Mouse (Mus musculus) neural tube, embryonic 12.5 days (tissue): ENCODE measurements at regions not wholly inside any gene's neighbourhood (a gene's known extent, or its start where the extent isn't known, plus 50 kb on each side); places are given as distances from the start of the nearest gene placed in this dataset.

Experiments used
- ATAC-seq: fragments of 200-750 bp; cut with Nextera tagmentation; 2 replicates; pipeline ENCODE4 v1.8.0; 2017; ENCODE audit warnings: low read depth, mild to moderate bottlenecking, moderate TSS enrichment, moderate library complexity; ENCODE audit not compliant: low FRiP score
- H3K27ac ChIP-seq: fragments of 300-500 bp; sonication (generic); 2 replicates; pipeline ENCODE4 v1.5.1; 2016
- H3K27me3 ChIP-seq: fragments of 300-500 bp; sonication (generic); replicated peaks from 2 replicates; pipeline ENCODE4 v1.6.1; 2016; ENCODE audit warnings: mild to moderate bottlenecking
- H3K36me3 ChIP-seq: fragments of 300-500 bp; sonication (generic); 2 replicates; pipeline ENCODE4 v1.6.1; 2016; ENCODE audit warnings: mild to moderate bottlenecking
- H3K4me1 ChIP-seq: fragments of 300-500 bp; sonication (generic); 2 replicates; pipeline ENCODE4 v1.6.1; 2016
- H3K4me2 ChIP-seq: fragments of 300-500 bp; sonication (generic); replicated peaks from 2 replicates; pipeline ENCODE4 v1.6.1; 2016; ENCODE audit warnings: mild to moderate bottlenecking
- H3K4me3 ChIP-seq: fragments of 300-500 bp; sonication (generic); 2 replicates; pipeline ENCODE4 v1.5.1; 2016
- H3K9ac ChIP-seq: fragments of 300-500 bp; sonication (generic); 2 replicates; pipeline ENCODE4 v1.6.1; 2016; ENCODE audit warnings: mild to moderate bottlenecking
- H3K9me3 ChIP-seq: fragments of 300-500 bp; sonication (generic); 2 replicates; pipeline ENCODE4 v1.6.1; 2016; ENCODE audit warnings: mild to moderate bottlenecking
- WGBS: fragments of 180-500 bp; shearing (Covaris S2); methylation state at CpG from one replicate; pipeline ENCODE4 v1.1.7; 2016; 5-methylcytosine and 5-hydroxymethylcytosine counted together

DNA sequence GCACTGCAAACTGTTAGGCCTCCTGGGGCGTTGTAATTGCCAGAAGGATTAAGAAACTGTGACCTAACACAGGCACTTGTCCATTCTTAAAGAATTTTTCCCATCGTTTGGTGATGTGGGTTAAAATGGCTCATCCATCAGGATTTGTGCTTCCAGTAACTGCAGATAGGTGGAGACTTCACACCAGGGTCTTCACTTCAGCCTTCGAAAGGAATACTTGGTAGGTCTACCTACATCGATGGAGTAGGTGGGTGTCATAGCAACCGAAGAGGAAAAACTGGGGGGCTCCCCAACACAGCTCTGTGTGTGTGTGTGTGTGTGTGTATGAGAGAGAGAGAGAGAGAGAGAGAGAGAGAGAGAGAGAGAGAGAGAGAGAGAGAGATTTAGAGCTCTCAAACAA, 126.3 kb upstream of the Zfp706 start:
- peaks cover 13% of the 10 kb centered on the region; the same call in 1 of the 2 replicates for H3K4me1 ChIP-seq
- no peak for ATAC-seq
- no peak overlapping the region for H3K27ac ChIP-seq
- no peak overlapping the region for H3K4me2 ChIP-seq
- no peak overlapping the region for H3K4me3 ChIP-seq
- 49% methylated on average over 5 of the region's 5 CpGs for WGBS
- no peaks in the 10 kb centered on the region for H3K36me3 ChIP-seq
- H3K9me3 ChIP-seq, result no peaks in the 10 kb centered on the region
- no peaks in the 10 kb centered on the region for H3K27me3 ChIP-seq
- H3K9ac ChIP-seq, result no peak overlapping the region

DNA sequence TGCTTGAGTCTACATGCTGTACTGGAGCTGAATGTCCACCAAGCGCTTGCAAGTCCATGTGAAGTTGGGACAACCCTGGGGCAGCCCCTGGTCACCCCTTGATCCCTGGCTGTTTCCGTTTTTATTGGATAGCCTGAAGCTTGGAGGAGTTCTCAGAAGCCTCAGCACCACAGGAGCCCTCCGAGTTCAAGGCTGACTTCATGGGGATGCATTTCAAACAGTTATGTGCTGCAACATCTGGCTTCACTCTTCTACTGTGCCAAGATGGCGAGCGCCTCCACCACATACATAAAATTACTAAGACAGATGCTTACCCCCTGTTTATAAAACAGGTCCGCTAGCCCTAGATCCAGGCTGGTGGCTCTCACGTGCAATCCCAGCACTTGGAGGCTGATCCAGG, 120.1 kb upstream of the Zfp706 start:
- H3K4me2 ChIP-seq, result no peak overlapping the region
- no peak overlapping the region for H3K27ac ChIP-seq
- no peaks in the 10 kb centered on the region for H3K27me3 ChIP-seq
- ATAC-seq, result no peak
- no peaks in the 10 kb centered on the region for H3K9me3 ChIP-seq
- H3K36me3 ChIP-seq, result no peaks in the 10 kb centered on the region
- H3K9ac ChIP-seq, result no peak overlapping the region
- H3K4me1 ChIP-seq, result no peaks in the 10 kb centered on the region
- H3K4me3 ChIP-seq, result no peak overlapping the region
- 73% methylated on average over 7 of the region's 7 CpGs for WGBS

DNA sequence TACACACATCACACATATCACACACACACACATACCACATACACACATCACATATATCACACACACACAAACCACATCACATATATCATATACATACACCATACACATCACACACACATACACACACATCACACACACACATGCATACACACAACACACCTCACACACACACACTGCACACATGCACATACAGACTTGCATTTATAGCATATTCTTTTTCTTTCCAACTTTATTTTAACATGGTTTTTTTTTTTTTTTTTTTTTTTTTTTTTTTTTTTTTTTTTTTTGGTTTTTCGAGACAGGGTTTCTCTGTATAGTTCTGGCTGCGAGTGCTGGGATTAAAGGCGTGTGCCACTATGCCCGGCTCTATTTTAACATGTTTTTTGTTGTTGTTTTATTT, 119.6 kb upstream of the Zfp706 start:
- no peak overlapping the region for H3K27ac ChIP-seq
- 85% methylated on average over 4 of the region's 4 CpGs for WGBS
- H3K9me3 ChIP-seq, result no peaks in the 10 kb centered on the region
- no peak overlapping the region for H3K9ac ChIP-seq
- no peak overlapping the region for H3K4me2 ChIP-seq
- H3K4me3 ChIP-seq, result no peak overlapping the region
- no peaks in the 10 kb centered on the region for H3K36me3 ChIP-seq
- no peaks in the 10 kb centered on the region for H3K27me3 ChIP-seq
- no peak for ATAC-seq
- no peaks in the 10 kb centered on the region for H3K4me1 ChIP-seq

DNA sequence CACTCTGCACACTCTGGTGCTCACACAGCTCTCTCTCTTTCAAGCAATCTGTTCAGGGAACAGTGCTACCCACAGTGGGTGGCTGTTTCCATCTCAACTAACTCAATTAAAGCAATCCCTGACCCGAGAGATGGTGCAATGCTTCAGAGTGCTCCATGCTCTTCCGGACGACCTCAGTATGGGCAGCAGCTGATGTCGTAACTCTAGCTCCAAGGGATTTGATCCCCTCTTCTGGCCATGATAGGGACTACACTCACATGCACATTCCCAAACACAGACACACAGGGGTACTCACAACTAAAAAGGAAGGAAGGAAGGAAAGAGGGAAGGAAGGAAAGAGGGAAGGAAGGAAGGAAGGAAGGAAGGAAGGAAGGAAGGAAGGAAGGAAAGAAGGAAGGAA, 118.2 kb upstream of the Zfp706 start:
- no peak overlapping the region for H3K27ac ChIP-seq
- H3K36me3 ChIP-seq, result no peaks in the 10 kb centered on the region
- H3K9ac ChIP-seq, result no peak overlapping the region
- H3K9me3 ChIP-seq, result no peaks in the 10 kb centered on the region
- WGBS, result 81% methylated on average over 4 of the region's 4 CpGs
- ATAC-seq, result no peak
- no peak overlapping the region for H3K4me2 ChIP-seq
- no peaks in the 10 kb centered on the region for H3K27me3 ChIP-seq
- H3K4me3 ChIP-seq, result no peak overlapping the region
- no peaks in the 10 kb centered on the region for H3K4me1 ChIP-seq

DNA sequence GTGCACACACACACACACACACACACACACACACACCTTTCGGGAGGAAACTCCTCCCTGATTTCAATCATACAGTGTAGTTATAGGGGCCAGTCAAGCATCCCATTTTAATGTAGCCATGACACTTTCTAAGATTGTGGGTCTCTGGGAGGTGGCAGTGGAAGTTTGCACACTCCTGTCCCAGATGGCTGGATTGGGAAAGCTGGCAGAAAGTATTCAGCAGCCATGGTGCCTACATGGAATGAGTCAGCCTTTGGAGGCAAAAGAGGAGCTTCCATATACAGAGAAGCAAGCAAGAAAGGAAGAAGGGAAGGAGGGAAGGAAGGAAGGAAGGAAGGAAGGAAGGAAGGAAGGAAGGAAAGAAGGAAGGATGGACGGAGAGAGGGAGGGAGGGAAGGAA, 117.4 kb upstream of the Zfp706 start:
- no peaks in the 10 kb centered on the region for H3K9me3 ChIP-seq
- no peaks in the 10 kb centered on the region for H3K27me3 ChIP-seq
- no peak overlapping the region for H3K9ac ChIP-seq
- H3K36me3 ChIP-seq, result no peaks in the 10 kb centered on the region
- H3K27ac ChIP-seq, result no peak overlapping the region
- H3K4me1 ChIP-seq, result no peaks in the 10 kb centered on the region
- H3K4me3 ChIP-seq, result no peak overlapping the region
- no peak for ATAC-seq
- 90% methylated on average over 2 of the region's 2 CpGs for WGBS
- H3K4me2 ChIP-seq, result no peak overlapping the region

DNA sequence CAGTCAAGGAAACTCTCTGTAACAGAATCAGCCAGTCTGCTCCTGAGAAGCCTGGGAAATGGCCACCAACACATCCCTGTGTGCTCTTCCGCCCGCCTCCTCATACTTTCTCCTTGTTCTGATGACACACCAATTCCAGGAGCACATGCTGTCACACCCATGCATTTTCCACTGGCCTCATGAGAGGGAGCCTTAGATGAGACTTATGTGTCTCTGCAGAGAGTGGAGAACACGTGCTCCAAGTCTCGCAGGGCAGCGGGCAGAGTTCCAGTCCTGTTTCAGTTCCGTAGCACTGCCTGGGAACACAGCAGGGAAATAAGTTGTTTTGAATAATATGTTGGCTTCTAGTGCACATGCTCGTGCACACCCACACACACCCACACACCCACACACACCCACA, 116.7 kb upstream of the Zfp706 start:
- WGBS, result 79% methylated on average over 7 of the region's 7 CpGs
- H3K9ac ChIP-seq, result no peak overlapping the region
- H3K4me3 ChIP-seq, result no peak overlapping the region
- no peaks in the 10 kb centered on the region for H3K9me3 ChIP-seq
- no peaks in the 10 kb centered on the region for H3K4me1 ChIP-seq
- no peak for ATAC-seq
- H3K4me2 ChIP-seq, result no peak overlapping the region
- no peak overlapping the region for H3K27ac ChIP-seq
- H3K27me3 ChIP-seq, result no peaks in the 10 kb centered on the region
- H3K36me3 ChIP-seq, result no peaks in the 10 kb centered on the region

DNA sequence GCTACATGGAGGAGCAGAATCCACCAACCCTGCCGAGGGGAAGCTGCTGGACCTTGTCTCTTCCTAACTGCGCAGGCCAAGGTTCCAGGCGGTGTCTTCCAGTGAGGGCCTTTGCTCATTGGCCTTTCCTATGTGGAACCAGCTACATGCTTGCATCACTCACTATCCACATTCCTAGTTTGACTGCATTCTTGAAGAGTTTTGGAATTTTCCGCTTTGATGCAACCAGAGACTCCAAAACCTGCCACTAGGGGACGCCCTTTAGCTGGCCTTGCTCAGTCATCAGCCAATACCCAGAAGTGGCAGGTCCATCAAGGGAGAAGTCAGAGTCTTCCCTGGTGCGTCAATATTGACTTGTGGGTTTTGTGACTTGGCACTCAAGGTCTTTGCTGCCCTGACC, 112.8 kb upstream of the Zfp706 start:
- peak; percentile 53; the same call in 1 of the 2 replicates for ATAC-seq
- WGBS, result 23% methylated on average over 6 of the region's 6 CpGs
- H3K27me3 ChIP-seq, result no peaks in the 10 kb centered on the region

DNA sequence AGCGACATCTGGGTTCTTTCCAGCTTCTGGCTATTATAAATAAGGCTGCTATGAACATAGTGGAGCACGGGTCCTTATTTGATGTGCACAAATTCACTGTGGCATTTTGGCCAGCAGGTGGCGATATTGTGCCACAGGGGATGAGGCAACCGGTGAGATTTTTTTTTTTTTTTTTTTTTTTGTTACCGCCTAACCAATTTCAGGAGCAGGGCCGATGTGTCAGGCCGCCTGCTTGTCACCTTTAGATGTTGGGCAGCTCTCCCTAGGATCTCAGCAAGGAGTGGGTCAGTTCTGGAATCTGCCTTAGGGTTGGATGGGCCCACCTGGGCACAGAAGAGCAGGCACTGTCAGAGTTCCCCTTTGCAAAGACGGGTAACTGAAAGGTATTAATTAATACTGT, 106.5 kb upstream of the Zfp706 start:
- H3K4me2 ChIP-seq, result no peak overlapping the region
- no peak overlapping the region for H3K9ac ChIP-seq
- H3K4me1 ChIP-seq, result no peaks in the 10 kb centered on the region
- H3K27me3 ChIP-seq, result no peaks in the 10 kb centered on the region
- no peaks in the 10 kb centered on the region for H3K36me3 ChIP-seq
- ATAC-seq, result no peak
- 17% methylated on average over 8 of the region's 8 CpGs for WGBS
- no peak overlapping the region for H3K27ac ChIP-seq
- H3K9me3 ChIP-seq, result no peaks in the 10 kb centered on the region
- no peak overlapping the region for H3K4me3 ChIP-seq

More for the DNA sequence above, 112.8 kb upstream of the Zfp706 start:
- H3K9ac ChIP-seq, result no peak overlapping the region
- no peak overlapping the region for H3K27ac ChIP-seq
- H3K36me3 ChIP-seq, result no peaks in the 10 kb centered on the region
- H3K4me1 ChIP-seq, result no peaks in the 10 kb centered on the region
- H3K9me3 ChIP-seq, result no peaks in the 10 kb centered on the region
- no peak overlapping the region for H3K4me3 ChIP-seq
- H3K4me2 ChIP-seq, result no peak overlapping the region

DNA sequence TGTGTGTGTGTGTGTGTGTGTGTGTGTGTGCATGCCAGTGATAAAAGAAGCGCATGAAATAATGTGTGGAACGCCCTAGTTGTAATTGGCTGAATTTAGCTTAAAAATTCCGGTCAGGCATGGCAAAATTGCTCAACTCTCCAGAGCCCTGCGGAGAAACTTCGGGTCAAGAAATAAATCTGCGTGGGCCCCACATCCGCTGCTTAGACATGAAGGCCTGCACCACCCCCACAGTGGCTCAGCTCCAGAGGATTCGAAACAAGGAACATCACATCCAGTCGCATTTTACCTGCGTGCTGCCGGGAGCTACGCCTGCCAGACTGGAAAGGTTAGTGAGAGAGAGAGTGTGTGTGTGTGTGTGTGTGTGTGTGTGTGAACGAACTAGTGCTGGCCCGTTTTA, 102.9 kb upstream of the Zfp706 start:
- WGBS, result 92% methylated on average over 14 of the region's 14 CpGs
- no peak for ATAC-seq
- H3K4me2 ChIP-seq, result no peak overlapping the region

DNA sequence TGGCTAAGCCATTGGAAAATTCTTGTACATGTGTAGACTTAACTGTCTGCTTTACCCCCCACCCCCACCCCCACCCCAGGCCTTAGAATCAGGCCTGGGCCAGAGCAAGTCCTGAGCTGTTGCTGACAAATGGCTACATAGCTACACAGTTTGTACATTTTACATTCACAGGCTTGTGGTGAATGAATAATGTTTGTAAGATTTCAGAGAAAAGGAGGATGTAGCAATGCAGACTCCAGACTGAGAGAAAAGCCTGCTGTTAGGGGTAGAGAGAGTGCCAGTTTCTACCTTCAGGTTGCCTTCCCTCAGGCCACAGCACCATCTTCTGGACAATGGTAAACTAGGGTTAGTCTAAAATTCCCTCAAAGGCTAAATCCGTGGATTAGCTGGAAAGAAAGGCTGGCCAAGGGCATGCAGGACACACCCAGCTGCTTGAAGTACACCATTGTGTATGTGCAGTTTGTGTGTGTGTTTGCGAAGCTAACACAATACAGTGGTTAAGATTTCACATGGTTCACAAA, 94.5 kb upstream of the Zfp706 start:
- Histone ChIP-seq H3K4me2 (no peak overlapping the region), H3K4me1 (no peaks in the 10 kb centered on the region), H3K27ac (no peak overlapping the region), H3K36me3 (no peaks in the 10 kb centered on the region), H3K4me3 (no peak overlapping the region), H3K9me3 (no peaks in the 10 kb centered on the region), H3K27me3 (no peaks in the 10 kb centered on the region), H3K9ac (no peak overlapping the region)
- ATAC-seq, result no peak
- 65% methylated on average over 2 of the region's 2 CpGs for WGBS

More for the DNA sequence above, 102.9 kb upstream of the Zfp706 start:
- Histone ChIP-seq H3K27me3 (no peaks in the 10 kb centered on the region), H3K9ac (no peak overlapping the region), H3K4me3 (no peak overlapping the region), H3K9me3 (no peaks in the 10 kb centered on the region), H3K27ac (no peak overlapping the region), H3K4me1 (no peaks in the 10 kb centered on the region), H3K36me3 (no peaks in the 10 kb centered on the region)

DNA sequence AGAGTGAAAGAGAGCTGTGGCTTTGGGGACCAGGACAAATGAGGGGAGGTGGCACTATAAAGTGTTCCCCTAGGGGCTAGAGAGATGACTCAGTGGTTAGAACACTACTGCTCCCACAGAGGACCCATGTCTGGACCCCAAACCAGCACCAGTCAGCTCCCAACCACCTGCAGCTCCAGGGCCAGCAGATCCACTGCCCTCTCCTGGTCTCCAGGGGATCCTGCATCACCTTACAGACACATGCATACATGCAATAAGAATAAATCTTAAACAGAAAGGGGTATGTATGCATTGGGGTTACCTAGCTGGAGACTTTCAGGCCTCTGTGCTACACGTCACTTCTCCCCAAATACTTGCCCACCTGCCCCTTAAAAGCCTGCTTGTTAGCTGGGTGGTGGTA, 93.8 kb upstream of the Zfp706 start:
- Histone ChIP-seq H3K27ac (no peak overlapping the region), H3K27me3 (no peaks in the 10 kb centered on the region), H3K9ac (no peak overlapping the region), H3K9me3 (no peaks in the 10 kb centered on the region), H3K4me1 (no peaks in the 10 kb centered on the region), H3K4me2 (no peak overlapping the region), H3K4me3 (no peak overlapping the region), H3K36me3 (no peaks in the 10 kb centered on the region)
- ATAC-seq, result no peak
- WGBS, result 87% methylated on average over 1 of the region's 1 CpGs

DNA sequence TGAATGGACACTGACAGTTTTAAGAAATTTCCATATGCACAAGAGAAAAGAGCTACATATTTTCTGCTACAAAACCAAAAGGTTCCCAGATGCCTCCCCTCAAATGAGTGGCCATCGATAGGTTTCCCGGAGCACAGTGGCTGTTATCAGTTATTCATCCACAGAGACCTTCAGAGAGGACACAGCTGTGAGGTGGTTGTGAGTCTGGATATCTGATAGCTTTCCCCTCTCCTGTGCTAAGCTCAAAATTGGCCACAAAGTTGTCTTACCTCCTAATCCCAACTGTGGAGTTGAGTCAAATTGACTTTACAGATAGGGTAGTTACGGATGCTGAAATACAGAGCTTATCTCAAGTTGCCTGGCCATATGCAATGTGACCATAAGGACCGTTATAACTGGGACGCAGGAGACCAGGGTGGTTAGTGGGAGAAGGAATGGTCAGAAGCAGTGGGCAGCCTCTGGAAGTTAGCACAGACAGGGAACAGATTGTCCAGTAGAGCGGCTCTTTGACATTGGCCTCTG, 93.3 kb upstream of the Zfp706 start:
- H3K36me3 ChIP-seq, result no peaks in the 10 kb centered on the region
- H3K4me3 ChIP-seq, result no peak overlapping the region
- no peaks in the 10 kb centered on the region for H3K27me3 ChIP-seq
- no peak overlapping the region for H3K4me2 ChIP-seq
- H3K4me1 ChIP-seq, result no peaks in the 10 kb centered on the region
- no peak for ATAC-seq
- 92% methylated on average over 6 of the region's 6 CpGs for WGBS
- H3K27ac ChIP-seq, result no peak overlapping the region
- no peaks in the 10 kb centered on the region for H3K9me3 ChIP-seq
- no peak overlapping the region for H3K9ac ChIP-seq

DNA sequence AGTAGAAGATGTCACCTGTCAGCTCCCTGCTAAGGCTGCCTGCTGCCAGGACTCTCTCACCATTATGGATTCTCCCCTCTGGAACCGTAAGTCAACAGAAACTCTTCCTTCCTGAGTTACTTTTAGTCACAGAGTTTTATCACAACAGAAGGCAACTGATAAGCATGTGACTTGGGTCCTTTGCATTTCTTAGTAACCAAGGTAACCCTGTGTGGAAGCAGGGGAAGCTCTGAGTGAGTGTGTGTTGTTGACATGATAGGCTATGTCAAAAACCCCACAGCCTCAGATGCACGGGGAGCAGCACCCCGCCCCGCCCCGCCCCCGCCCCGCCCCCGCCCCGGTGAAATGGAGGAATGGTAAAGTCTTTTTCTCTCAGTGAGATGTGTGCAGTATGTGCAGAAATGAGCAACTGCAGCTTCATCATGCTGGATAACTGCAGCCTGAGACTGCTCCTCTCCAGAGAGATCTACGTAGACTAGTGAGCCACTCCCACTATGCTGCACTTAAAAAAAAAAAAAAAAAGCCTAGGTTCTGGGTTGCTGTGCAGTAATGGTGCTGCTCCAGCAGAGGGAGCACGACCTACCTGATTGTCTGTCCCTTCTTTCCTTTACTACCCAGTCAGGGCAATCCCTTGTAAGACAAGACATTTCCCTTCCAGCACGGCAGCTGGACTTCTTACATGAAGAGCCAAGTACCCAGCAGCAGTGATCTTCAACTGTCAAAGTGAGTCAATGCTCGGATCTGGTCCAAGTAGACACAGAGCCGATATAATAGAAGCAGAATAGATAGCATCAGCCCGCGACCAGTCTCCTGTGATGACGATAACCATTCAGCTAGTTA, 92.6 kb upstream of the Zfp706 start:
- Histone ChIP-seq H3K27ac (no peak overlapping the region), H3K36me3 (no peaks in the 10 kb centered on the region), H3K4me2 (peak overlapping the region; percentile 48), H3K9ac (no peak overlapping the region), H3K4me1 (no peaks in the 10 kb centered on the region), H3K4me3 (0 out of 2 replicates have a peak overlapping the region, but pooled peaks have one; percentile 9), H3K27me3 (no peaks in the 10 kb centered on the region), H3K9me3 (no peaks in the 10 kb centered on the region)
- 51% methylated on average over 17 of the region's 17 CpGs for WGBS
- peak; percentile 82 for ATAC-seq
